Mouse (Mus musculus) CD4-positive naive resting alpha-beta T cell, adult 57 days (primary cell): Measurements from ENCODE around the gene Ifi204. TPM values are rescaled to one million over a fixed set of nuclear protein-coding genes. Genes with fewer than 3 reads are reported as not detected.

Experiments used
- total RNA-seq: library from RNA; stranded (reverse); gene quantifications from one replicate; pipeline ENCODE4 v1.2.4, GENCODE M21; 2023

The Ifi204 gene
- 6.3 TPM for total RNA-seq

GRCm38 (mm10) chr1:173766848-173767617 lies at the start of gene Ifi204:
Gene Ifi204, minus strand, starts transcription at chr1:173766943.

GRCm38 (mm10) chr1:173741656-173742055 lies 25.1 kb downstream of the Ifi204 start, which contains the start of gene Ifi207:
Gene Ifi207, minus strand, starts transcription at chr1:173741747.

Other genes with a start within 250 kb of the Ifi204 start
- 28.9 TPM for gene Ifi214, start 231.0 kb downstream of the Ifi204 start, total RNA-seq
- gene Ifi213, start 167.7 kb downstream of the Ifi204 start, total RNA-seq = 138 TPM
- 125 TPM for gene Ifi209, start 136.0 kb downstream of the Ifi204 start, total RNA-seq
- gene Ifi208, start 93.3 kb downstream of the Ifi204 start, total RNA-seq = 111 TPM
- 2.2 TPM for gene Ifi207, start 25.2 kb downstream of the Ifi204 start, total RNA-seq
- not detected for gene Ifi211, start 146.1 kb upstream of the Ifi204 start, total RNA-seq
- 269 TPM for gene Mndal, start 175.5 kb upstream of the Ifi204 start, total RNA-seq
- gene Ifi203, start 175.7 kb upstream of the Ifi204 start, total RNA-seq = 172 TPM
- gene Ifi202b, start 215.8 kb upstream of the Ifi204 start, total RNA-seq = not detected